Mouse (Mus musculus): ENCODE data around the gene Tmem101. TPM values are rescaled to one million over a fixed set of nuclear protein-coding genes. Genes with fewer than 3 reads are reported as not detected.

The Tmem101 gene
- polyA plus RNA-seq, 1 experiment from 2014 or later: 40.5 TPM

Other genes starting within 250 kb of the Tmem101 start
- gene Sost, start 189.4 kb downstream of the Tmem101 start, polyA plus RNA-seq (2015; fragmentation: Nextera tagmentation; extraction: Ambion mirVana): 0.07 and 0.24 TPM in 2 replicates
- gene Cfap97d1, start 172.1 kb downstream of the Tmem101 start, polyA plus RNA-seq (2015; fragmentation: Nextera tagmentation; extraction: Ambion mirVana): not detected in 2 replicates
- 11.3 and 11.8 TPM in 2 replicates for gene Dusp3, start 169.4 kb downstream of the Tmem101 start, polyA plus RNA-seq (2015; fragmentation: Nextera tagmentation; extraction: Ambion mirVana)
- gene Mpp3, start 127.9 kb downstream of the Tmem101 start, polyA plus RNA-seq (2015; fragmentation: Nextera tagmentation; extraction: Ambion mirVana): 45.3 and 46.4 TPM in 2 replicates
- gene Cd300lg, start 114.9 kb downstream of the Tmem101 start, polyA plus RNA-seq (2015; fragmentation: Nextera tagmentation; extraction: Ambion mirVana): 0.32 and 0.40 TPM in 2 replicates
- gene Mpp2, start 67.9 kb downstream of the Tmem101 start, polyA plus RNA-seq (2015; fragmentation: Nextera tagmentation; extraction: Ambion mirVana): 24.5 and 26.7 TPM in 2 replicates
- gene Ppy, start 55.1 kb downstream of the Tmem101 start, polyA plus RNA-seq (2015; fragmentation: Nextera tagmentation; extraction: Ambion mirVana): not detected in 2 replicates
- gene Pyy, start 48.6 kb downstream of the Tmem101 start, polyA plus RNA-seq (2015; fragmentation: Nextera tagmentation; extraction: Ambion mirVana): not detected in 2 replicates
- gene Nags, start 10.9 kb downstream of the Tmem101 start, polyA plus RNA-seq (2015; fragmentation: Nextera tagmentation; extraction: Ambion mirVana): 0.09 TPM in 1 of 2 replicates, not detected in the other
- gene Lsm12, start 28.9 kb upstream of the Tmem101 start, polyA plus RNA-seq (2015; fragmentation: Nextera tagmentation; extraction: Ambion mirVana): 141 and 156 TPM in 2 replicates
- 31.4 and 32.9 TPM in 2 replicates for gene G6pc3, start 33.2 kb upstream of the Tmem101 start, polyA plus RNA-seq (2015; fragmentation: Nextera tagmentation; extraction: Ambion mirVana)
- gene Hdac5, start 73.8 kb upstream of the Tmem101 start, polyA plus RNA-seq (2015; fragmentation: Nextera tagmentation; extraction: Ambion mirVana): 80.5 and 106 TPM in 2 replicates
- 4.6 and 5.6 TPM in 2 replicates for gene BC030867, start 92.5 kb upstream of the Tmem101 start, polyA plus RNA-seq (2015; fragmentation: Nextera tagmentation; extraction: Ambion mirVana)
- not detected in 2 replicates for gene Asb16, start 112.3 kb upstream of the Tmem101 start, polyA plus RNA-seq (2015; fragmentation: Nextera tagmentation; extraction: Ambion mirVana)
- gene Tmub2, start 128.5 kb upstream of the Tmem101 start, polyA plus RNA-seq (2015; fragmentation: Nextera tagmentation; extraction: Ambion mirVana): 79.0 and 83.4 TPM in 2 replicates
- gene Atxn7l3, start 140.2 kb upstream of the Tmem101 start, polyA plus RNA-seq (2015; fragmentation: Nextera tagmentation; extraction: Ambion mirVana): 28.4 and 30.1 TPM in 2 replicates
- gene Ubtf, start 163.3 kb upstream of the Tmem101 start, polyA plus RNA-seq (2015; fragmentation: Nextera tagmentation; extraction: Ambion mirVana): 85.2 and 90.3 TPM in 2 replicates
- 4.3 and 4.8 TPM in 2 replicates for gene Slc4a1, start 209.8 kb upstream of the Tmem101 start, polyA plus RNA-seq (2015; fragmentation: Nextera tagmentation; extraction: Ambion mirVana)
- 131 and 153 TPM in 2 replicates for gene Rundc3a, start 237.0 kb upstream of the Tmem101 start, polyA plus RNA-seq (2015; fragmentation: Nextera tagmentation; extraction: Ambion mirVana)